Mouse (Mus musculus): ENCODE data around the gene Ffar3.

DNA sequence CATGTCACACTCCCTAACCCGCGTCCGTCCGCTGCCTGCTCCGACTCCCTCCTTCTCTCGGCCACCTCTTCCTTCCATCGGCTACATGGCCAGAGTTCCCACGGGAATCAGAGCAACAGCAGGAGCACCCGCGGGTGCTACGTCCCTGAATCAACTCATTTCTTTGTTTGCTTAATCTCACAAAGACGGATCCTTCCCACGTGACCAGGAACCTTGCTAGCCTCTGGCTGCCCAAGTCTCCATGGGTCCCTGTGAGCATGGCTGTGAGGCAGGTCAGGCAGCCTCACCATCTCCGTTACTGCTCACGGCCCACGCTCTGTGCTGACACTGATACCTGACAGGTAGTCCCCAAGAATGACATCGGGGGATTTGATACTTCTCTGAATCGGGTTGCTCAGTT lies 32.3 kb downstream of the Ffar3 start, which contains the start of gene Ffar2:
- TF ChIP-seq CTCF (IDR thresholded peaks at IDR 0.05) (no peak), POLR2A (IDR thresholded peaks at IDR 0.05; ENCODE audit: insufficient read depth, low read depth, low read length) (no peak)
